Mouse (Mus musculus) erythroid progenitor cell, adult 5-6 weeks (primary cell): ENCODE measurements around the gene Olfr18. TPM values are rescaled to one million over a fixed set of nuclear protein-coding genes. Genes with fewer than 3 reads are reported as not detected.
"Not testable (repeated sequence)": the region's sequence is repeated elsewhere in the genome, so short reads cannot be mapped to it uniquely, and the experiment has no call there.

Experiments used
- ATAC-seq: replicated peaks from 2 replicates; pipeline ENCODE4 v1.8.0; 2016; ENCODE audit warnings: moderate number of reproducible peaks, mild to moderate bottlenecking, moderate TSS enrichment, inconsistent platforms; ENCODE audit not compliant: poor library complexity, low FRiP score, severe bottlenecking
- total RNA-seq, 2 experiments: library from RNA; stranded (forward) in 1 of 2; stranded (reverse) in 1 of 2; fragments of 150-400 nt in 1 of 2; fragments of 186-747, 209-891 nt in 1 of 2; gene quantifications; 2 replicates each; pipeline versions ENCODE4 v1.2.3 to v1.2.4; 2015 to 2017; ENCODE audit warnings: low replicate concordance in 2 of 2

Olfr18 gene
- total RNA-seq (2015; ENCODE audit: low replicate concordance) (not detected in 2 replicates), total RNA-seq (2017; ENCODE audit: low replicate concordance) (not detected in 2 replicates)

GRCm38 (mm10) chr9:20335994-20336393 is at the start of gene Olfr18:
Gene Olfr18 (minus strand): TSS chr9:20336094.
- no peak for ATAC-seq

DNA sequence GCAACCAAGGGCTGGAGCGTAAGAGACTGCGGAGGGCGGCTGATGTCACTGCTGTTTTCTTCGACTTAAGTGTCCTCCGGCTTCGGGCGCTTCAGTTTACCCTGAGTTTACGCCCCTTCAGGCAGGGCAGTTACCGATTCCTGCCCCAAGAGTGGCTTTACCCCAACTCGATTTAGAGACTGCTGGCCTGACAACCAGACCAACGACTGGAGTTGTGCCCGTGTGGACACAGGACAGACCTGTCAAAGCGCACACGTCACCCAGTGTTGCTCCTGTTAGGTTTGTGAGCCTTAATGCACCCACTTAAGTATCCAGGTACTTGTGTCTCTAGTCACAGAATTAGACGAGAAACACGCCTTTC is 49.4 kb upstream of the Olfr18 start:
- ATAC-seq: no peak

- peak; percentile 99 for ATAC-seq
These were observed 48.8 kb upstream of the Olfr18 start, which contains the start of gene Zfp560 for GRCm38 (mm10) chr9:20384532-20385342. Gene Zfp560 (minus strand): TSS chr9:20385177.

DNA sequence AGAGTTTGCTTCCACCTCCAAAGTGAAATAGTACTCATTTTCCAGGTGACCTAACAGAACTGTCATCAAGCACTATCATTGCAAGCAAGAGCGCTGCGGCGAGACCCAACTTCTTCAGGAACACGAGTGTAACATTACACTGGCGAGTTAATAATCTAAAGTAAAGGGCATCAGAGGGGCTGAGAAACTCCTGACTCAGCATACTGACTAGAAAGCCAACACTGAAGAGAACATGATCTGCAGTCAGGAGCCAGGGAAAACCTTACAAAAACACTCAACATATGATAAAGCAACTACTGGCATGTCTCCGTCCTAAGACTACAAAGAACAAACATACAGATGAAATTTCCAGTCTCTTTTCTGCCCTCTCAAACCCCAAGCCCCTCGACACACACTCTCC is 47.8 kb upstream of the Olfr18 start:
- ATAC-seq: no peak

GRCm38 (mm10) chr9:20374712-20375111 is 38.8 kb upstream of the Olfr18 start:
- no peak for ATAC-seq

- no peak for ATAC-seq
These were observed 31.4 kb upstream of the Olfr18 start for GRCm38 (mm10) chr9:20367311-20367710.

DNA sequence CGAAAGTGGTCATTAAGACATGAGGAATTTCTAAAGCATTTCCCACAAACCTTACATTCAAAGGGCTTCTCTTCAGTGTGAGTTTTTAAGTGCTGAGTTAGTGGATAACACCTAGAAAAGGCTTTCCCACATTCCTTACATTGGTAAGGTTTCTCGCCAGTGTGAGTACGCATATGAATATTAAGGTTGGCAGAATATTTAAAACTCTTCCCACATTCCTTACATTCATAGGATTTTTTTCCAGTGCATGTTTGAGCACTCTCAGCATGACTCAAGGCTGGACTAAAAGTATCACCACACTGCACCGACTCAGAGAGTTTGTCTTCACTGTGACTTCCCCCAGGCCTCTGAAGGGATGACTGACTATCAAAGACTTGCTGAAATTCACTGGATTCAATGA is 12.6 kb upstream of the Olfr18 start:
- ATAC-seq: no peak

DNA sequence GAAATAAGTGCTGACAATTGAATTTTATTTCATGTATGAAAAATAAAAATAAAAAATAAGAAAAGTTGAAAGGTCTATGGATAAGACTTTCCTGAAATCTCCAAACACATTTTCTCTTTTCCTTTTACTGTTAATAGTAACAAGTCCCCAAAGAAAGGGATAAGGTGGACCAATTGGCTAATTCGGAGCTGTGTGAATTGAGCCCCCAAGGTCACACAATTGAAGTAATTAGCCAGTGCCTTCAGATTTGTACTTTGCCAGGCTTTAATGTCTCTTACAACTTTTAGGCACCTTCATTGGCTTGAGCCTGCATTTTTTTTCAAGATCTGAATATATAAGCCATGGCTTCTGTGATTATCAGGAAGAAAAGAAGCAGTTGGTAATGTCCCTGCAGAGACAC is 37.7 kb downstream of the Olfr18 start, which contains the start of gene Olfr873:
Olfr873 (plus strand) TSS at position 301 of the 400 bp plus-strand sequence.
- no peak for ATAC-seq

DNA sequence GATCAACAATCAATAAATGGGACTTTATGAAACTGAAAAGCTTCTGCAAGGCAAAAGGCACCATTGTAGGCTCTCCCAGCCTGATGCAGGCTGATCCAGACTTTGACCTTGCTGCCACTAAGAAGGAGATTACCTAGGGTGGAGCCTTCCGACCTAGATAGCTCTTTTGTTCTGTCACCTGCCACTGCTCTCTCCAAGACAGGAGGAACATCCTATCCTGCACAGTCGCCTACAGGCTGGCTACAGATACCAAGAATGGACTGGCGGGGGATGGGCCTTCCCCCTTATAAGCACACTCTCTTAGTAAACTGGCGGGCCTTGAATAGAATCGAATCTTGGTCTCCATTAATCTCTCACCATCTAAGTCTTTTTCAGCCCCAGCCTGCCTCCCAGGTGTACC is 40.3 kb downstream of the Olfr18 start:
- not testable (repeated sequence) for ATAC-seq

- ATAC-seq: no peak
These were observed 53.8 kb downstream of the Olfr18 start, which contains the start of gene Olfr39 for GRCm38 (mm10) chr9:20282051-20282450. Gene Olfr39 (plus strand): TSS chr9:20282351.

Other genes with a start within 250 kb of the Olfr18 start
- gene Olfr868, start 237.5 kb downstream of the Olfr18 start, total RNA-seq (2015; ENCODE audit: low replicate concordance): not detected in 2 replicates
- not detected in 2 replicates for gene Olfr868, start 237.5 kb downstream of the Olfr18 start, total RNA-seq (2017; ENCODE audit: low replicate concordance)
- gene Olfr869, start 207.1 kb downstream of the Olfr18 start, total RNA-seq (2015; ENCODE audit: low replicate concordance): not detected in 2 replicates
- not detected in 2 replicates for gene Olfr869, start 207.1 kb downstream of the Olfr18 start, total RNA-seq (2017; ENCODE audit: low replicate concordance)
- not detected in 2 replicates for gene Olfr870, start 162.0 kb downstream of the Olfr18 start, total RNA-seq (2015; ENCODE audit: low replicate concordance)
- not detected in 2 replicates for gene Olfr870, start 162.0 kb downstream of the Olfr18 start, total RNA-seq (2017; ENCODE audit: low replicate concordance)
- gene Olfr871, start 123.9 kb downstream of the Olfr18 start, total RNA-seq (2015; ENCODE audit: low replicate concordance): not detected in 2 replicates
- gene Olfr871, start 123.9 kb downstream of the Olfr18 start, total RNA-seq (2017; ENCODE audit: low replicate concordance): not detected in 2 replicates
- gene Olfr872, start 99.0 kb downstream of the Olfr18 start, total RNA-seq (2015; ENCODE audit: low replicate concordance): not detected in 2 replicates
- not detected in 2 replicates for gene Olfr872, start 99.0 kb downstream of the Olfr18 start, total RNA-seq (2017; ENCODE audit: low replicate concordance)
- not detected in 2 replicates for gene Olfr39, start 53.7 kb downstream of the Olfr18 start, total RNA-seq (2015; ENCODE audit: low replicate concordance)
- not detected in 2 replicates for gene Olfr39, start 53.7 kb downstream of the Olfr18 start, total RNA-seq (2017; ENCODE audit: low replicate concordance)
- gene Olfr873, start 37.6 kb downstream of the Olfr18 start, total RNA-seq (2015; ENCODE audit: low replicate concordance): not detected in 2 replicates
- not detected in 2 replicates for gene Olfr873, start 37.6 kb downstream of the Olfr18 start, total RNA-seq (2017; ENCODE audit: low replicate concordance)
- gene Zfp560, start 49.1 kb upstream of the Olfr18 start, total RNA-seq (2015; ENCODE audit: low replicate concordance): 4.0 and 5.0 TPM in 2 replicates
- gene Zfp560, start 49.1 kb upstream of the Olfr18 start, total RNA-seq (2017; ENCODE audit: low replicate concordance): 5.6 TPM in 1 of 2 replicates, not detected in the other
- 5.0 and 9.2 TPM in 2 replicates for gene Zfp26, start 124.1 kb upstream of the Olfr18 start, total RNA-seq (2015; ENCODE audit: low replicate concordance)
- gene Zfp26, start 124.1 kb upstream of the Olfr18 start, total RNA-seq (2017; ENCODE audit: low replicate concordance): 2.7 and 24.4 TPM in 2 replicates
- 19.3 and 24.1 TPM in 2 replicates for gene Zfp426, start 156.7 kb upstream of the Olfr18 start, total RNA-seq (2015; ENCODE audit: low replicate concordance)
- 11.6 and 23.1 TPM in 2 replicates for gene Zfp426, start 156.7 kb upstream of the Olfr18 start, total RNA-seq (2017; ENCODE audit: low replicate concordance)
- gene Zfp266, start 185.3 kb upstream of the Olfr18 start, total RNA-seq (2015; ENCODE audit: low replicate concordance): 10.9 and 20.9 TPM in 2 replicates
- 8.7 and 10.1 TPM in 2 replicates for gene Zfp266, start 185.3 kb upstream of the Olfr18 start, total RNA-seq (2017; ENCODE audit: low replicate concordance)
- gene Zfp846, start 245.2 kb upstream of the Olfr18 start, total RNA-seq (2015; ENCODE audit: low replicate concordance): 1.8 and 4.2 TPM in 2 replicates
- 0.77 and 5.4 TPM in 2 replicates for gene Zfp846, start 245.2 kb upstream of the Olfr18 start, total RNA-seq (2017; ENCODE audit: low replicate concordance)